Mouse (Mus musculus): ENCODE measurements around the gene Sbk3. TPM values are rescaled to one million over a fixed set of nuclear protein-coding genes. Genes with fewer than 3 reads are reported as not detected.

The Sbk3 gene
- total RNA-seq (2023) = not detected

DNA sequence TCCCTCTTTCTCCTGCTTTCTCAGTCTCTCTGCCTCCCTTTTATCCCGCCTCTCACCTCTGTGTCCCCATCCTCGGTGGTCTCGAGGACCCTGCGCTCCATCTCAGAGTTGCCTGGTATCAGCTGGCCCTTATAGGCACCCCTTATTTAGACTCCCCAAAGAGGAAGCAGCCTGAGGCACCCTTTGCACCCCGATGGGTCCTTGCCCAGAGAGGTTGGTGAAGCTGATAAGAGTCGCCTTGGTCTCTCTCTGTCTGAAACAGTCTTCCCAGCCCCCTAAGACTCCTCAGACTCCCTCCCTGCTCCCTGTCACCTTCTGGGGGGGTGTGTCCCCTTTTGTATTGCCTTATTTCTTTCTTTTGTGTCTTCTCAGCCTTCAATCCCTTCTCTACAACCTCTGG lies at the start of gene Sbk3:
Sbk3 (minus strand) TSS at position 101 of the 400 bp plus-strand sequence.

DNA sequence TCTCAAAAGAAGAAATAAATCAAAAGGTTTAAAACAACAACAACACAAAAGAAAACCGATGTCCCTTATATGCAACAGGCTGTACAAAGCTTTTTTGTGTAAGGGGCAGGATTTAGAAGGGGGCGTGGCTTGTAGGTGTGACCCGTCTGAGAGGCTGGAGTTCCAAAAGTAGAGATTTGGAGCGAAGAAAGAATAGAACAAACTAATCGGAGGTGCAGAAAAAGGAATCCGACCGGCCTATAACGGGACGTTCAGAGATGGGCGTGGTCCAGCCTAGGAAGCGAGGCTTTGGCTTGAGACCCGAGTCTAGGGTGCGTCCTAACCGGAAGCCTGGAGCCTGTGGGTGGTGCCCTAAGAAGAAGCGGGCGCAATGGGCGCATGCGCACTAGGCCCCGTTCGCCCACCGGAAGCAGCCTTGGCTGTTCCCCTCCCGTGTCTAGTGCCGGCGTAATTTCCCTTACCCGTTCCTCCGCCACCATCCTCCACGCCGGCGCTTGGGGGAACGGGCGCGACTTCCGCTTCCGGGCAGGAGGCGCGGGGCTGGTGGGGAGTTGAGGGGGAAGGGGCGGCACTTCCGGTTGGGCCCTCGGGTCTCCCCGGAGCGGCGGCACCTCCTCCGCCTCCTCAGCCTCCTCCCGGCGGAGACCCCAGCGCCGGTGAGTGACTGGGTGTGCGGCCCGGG lies 49.2 kb upstream of the Sbk3 start, which contains the start of the genes Zfp865 and Ccdc106:
Zfp865 (plus strand) TSS at position 377 of the 682 bp plus-strand sequence.
Ccdc106 (plus strand) TSS at position 554 of the 682 bp plus-strand sequence.

DNA sequence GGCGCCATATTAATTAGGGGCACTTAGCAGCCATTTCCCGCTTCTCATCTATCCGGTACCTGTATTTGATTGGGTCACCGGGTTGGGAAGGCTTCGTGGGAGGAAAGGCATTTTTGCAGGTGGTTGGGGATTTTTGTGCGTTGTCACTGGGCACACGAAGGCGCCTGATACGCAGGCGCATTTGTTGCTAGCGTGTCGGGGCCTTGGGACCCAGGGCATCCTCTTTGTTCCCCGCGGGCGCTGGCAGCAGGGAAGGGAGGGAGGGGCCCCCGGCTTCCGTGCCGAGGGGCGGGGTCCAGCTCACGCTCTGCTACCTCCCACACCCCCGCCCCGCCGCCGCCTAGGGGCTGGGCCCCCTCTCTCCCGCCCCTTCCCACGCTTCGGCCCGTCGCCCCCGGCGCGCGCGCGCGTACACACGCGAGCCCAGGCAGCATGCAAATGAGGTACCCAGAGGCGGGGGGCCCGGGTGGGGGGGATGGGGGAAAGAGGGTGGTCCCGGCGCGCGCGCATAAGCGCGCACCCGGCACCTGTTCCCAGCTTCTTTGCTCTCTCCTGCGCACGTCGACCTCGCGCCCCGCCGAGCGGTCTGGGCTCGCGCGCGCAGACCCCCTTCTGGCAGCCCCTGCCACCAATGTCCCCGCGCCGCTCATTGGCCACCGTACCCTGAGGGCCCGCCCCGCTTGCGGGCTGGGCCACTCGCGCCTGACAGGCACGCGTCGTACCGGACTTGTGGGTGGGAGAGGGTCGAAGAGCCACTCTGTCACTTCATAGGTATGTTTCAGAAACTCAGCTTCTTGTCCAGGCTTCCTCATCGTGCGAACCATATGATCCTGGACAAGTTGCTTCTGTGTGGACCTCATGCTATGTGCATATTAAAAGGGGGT lies 44.4 kb upstream of the Sbk3 start, which contains the start of gene Gm44973:
Gm44973 (plus strand) TSS at position 379 of the 884 bp plus-strand sequence.

DNA sequence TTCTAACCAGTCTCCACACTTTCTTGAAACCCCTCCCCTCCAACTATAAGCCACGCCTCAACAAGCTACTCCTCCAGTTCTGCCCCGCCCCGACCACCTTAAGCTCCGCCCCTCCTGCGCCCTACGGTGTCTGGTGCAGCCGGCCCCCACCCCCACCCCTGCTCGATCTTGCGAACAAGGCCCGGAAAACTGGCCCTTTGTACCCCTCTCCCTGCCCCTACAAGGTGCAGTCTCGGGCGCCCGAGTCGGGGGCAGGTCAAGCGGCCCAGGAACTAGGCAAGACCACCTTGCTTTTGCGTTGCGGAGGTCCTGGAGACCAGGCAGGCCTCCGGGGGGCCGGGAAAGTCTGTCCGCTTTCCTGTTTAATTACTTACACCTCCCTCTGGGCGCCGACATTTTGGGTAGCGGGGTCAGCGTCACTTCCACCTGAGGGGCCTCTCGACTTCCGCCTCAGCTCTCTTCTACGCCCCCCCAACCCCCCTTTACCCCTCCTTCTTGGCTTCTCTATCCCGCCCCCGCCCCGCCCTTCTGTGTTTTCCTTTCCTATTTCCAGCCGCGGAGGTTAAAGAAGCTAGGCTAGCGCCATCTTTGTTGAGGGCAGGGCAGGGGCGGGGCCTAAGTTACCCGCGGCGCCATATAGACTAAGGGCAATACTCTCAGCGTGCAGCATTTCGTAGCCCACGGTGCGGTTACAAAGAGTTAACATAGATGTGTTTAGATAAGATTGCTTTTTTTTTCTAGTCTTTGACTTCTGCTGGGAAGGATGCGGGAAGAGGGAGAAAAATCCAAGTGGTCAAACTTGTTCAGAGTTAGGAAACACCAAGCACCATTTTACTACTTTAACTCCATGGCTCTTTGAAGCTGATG lies 43.5 kb upstream of the Sbk3 start, which contains the start of the genes Zfp524 and Fiz1:
Zfp524 (plus strand) TSS at position 165 of the 867 bp plus-strand sequence.
Fiz1 (minus strand) TSS at position 447 of the 867 bp plus-strand sequence.

DNA sequence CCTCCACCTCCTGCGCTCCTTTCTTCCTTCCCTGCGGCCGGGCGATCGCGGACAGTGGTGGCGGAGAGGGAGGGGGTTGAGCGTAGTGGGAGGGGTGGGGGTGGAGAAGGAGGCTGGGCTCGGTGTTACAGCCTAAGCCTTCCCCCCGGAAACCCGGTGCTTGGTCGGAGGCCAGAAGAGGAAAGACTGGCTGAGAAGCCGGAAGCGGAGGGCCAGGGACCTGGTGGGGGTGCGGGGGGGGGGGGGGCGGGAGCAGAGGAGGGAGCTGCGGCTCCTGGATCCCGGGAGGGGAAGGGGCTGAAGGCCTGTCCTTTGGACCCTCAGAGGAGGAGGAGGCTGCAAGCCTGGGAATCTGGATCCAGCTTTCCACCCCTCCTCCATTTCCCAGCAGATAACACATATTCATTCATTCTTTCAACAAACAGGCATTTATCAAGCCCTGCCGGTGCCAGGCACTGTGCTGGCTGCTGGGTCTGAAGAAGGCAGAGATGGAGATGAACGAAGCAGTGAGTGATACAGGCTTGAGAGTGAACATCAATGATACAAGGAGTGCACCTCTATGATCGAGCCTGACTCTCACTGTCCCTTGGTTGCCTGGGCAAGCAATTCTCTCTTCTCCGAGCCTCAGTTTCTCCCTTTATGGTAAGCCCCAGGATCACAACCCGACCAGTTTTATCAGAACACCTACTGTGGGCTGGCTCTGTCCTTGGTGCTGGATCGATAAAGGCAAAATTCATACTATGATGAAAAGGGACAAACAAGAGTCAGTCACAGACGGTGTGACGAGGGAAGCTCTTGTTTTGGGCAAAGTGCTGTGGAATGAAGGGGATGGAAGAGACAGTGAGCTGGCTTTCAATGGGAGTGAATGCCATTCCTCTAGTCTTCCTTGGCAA lies 25.3 kb upstream of the Sbk3 start, which contains the start of gene Zfp579:
Zfp579 (minus strand) TSS at position 156 of the 893 bp plus-strand sequence.

DNA sequence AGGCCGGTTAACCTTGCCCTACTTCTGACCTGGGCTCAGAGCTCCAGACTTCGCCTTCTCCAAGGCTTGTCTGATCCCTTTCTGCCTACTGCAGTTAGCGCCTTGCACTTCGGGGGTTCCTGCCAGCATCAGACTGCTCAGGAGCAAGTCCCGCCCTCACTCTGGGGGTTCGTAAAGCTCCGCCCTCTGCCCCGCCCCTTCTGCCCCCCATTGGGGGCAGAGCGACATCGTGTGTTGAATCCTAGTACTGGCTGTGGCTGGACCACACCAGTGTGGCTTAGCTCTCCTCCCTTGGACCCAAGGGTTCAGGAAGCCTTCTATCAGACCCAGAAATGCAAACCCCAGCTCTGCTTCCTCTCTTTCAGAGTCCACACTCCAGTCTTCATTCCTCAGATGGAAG lies 6.7 kb downstream of the Sbk3 start, which contains the start of gene Sbk2:
Sbk2 (minus strand) TSS at position 135 of the 400 bp plus-strand sequence.

DNA sequence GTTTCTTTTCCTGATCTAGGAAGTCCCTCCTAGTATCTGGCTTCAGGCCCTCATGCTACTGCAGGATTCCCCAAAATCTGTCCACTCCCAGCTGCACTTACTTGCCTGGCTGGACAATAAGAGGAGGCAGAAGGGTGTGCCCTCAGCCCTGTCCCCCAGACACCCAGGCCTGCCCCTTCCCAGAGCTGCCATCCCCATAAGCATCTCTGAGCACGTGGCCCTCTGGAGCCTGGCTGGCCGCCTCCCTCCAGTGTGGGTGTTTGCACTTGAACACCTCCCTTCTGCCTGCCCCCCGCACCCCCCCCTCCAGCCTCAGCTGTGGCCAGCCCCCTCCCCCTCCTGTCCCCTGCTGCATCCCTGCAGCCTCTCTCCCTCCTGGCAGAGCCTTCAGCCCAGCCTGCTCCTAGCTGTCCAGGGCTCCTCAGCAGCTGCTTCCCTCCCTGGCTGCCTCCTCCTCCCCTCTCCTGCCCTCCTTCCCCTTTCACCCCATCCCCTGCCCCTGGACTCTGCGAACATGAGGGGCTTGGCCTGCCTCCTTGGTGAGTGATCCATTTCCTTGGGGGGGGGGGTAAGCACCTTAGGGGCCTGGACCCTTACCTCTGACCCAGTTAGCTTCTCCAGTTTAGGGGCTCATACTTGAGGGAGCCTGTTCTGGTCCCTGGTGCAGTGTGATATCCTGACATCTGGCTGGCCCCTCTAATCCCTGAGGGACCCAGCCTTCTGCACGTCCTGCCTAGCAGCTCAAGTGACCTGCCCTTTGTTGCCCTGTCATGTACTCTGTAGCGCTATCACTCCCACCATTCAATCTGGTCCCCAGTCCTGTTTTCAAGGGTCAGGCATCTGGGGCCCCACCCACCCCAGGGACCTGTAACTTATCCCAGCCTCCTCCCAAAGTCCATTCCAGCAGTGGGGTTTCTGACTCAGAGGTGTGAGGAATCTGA lies 45.3 kb downstream of the Sbk3 start, which contains the start of gene Ssc5d:
Ssc5d (plus strand) TSS at position 345 of the 941 bp plus-strand sequence.

DNA sequence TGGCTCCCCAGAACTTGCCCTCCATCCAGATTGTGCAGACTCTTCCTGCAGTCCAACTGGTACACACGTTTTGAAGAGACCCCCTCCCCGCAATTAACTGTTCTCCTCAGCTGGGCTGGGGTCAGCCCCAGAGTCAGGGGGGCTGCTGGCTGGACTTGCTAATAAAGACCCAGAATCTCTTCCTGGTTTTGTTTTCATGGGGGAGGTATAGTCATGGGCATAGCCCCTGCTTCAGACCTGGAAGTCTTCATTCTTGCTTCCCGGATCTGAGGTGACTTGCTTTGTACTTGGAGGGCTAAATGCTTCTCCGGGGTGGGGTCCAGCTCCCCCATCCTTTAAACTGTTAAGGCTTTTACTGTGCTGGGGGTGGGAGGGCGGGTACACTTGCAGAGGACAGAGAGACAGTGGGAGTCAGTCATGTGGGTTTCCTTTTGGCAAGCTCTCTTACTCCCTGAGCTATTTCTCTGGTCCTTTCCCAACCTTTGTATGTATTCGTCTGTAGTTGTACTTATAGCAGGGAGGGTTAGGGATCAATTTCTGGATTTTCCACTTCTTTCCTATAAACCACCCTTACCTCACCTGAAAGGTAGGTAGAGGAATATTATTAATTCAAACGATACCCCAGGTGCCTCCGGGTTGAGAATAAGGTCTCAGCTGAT lies 49.0 kb downstream of the Sbk3 start, which contains the start of gene Nat14:
Nat14 (plus strand) TSS at position 205 of the 659 bp plus-strand sequence.

Other genes with a start within 250 kb of the Sbk3 start
- 0.76 TPM for gene Tmem150b, start 245.9 kb downstream of the Sbk3 start, total RNA-seq (2023)
- 61.4 TPM for gene Kmt5c, start 231.1 kb downstream of the Sbk3 start, total RNA-seq (2023)
- 1.9 TPM for gene Cox6b2, start 218.1 kb downstream of the Sbk3 start, total RNA-seq (2023)
- gene Fam71e2, start 199.9 kb downstream of the Sbk3 start, total RNA-seq (2023) = not detected
- gene Il11, start 188.3 kb downstream of the Sbk3 start, total RNA-seq (2023) = not detected
- not detected for gene Tmem190, start 188.2 kb downstream of the Sbk3 start, total RNA-seq (2023)
- 1.7 TPM for gene Tmem238, start 181.5 kb downstream of the Sbk3 start, total RNA-seq (2023)
- gene Rpl28, start 178.3 kb downstream of the Sbk3 start, total RNA-seq (2023) = 1,948 TPM
- 177 TPM for gene Ube2s, start 158.6 kb downstream of the Sbk3 start, total RNA-seq (2023)
- gene Shisa7, start 126.5 kb downstream of the Sbk3 start, total RNA-seq (2023) = 0.44 TPM
- 5.8 TPM for gene Isoc2b, start 100.9 kb downstream of the Sbk3 start, total RNA-seq (2023)
- gene Isoc2a, start 94.0 kb downstream of the Sbk3 start, total RNA-seq (2023) = 9.6 TPM
- not detected for gene Gm36210, start 64.7 kb downstream of the Sbk3 start, total RNA-seq (2023)
- 42.6 TPM for gene Zfp628, start 56.0 kb downstream of the Sbk3 start, total RNA-seq (2023)
- 12.2 TPM for gene Nat14, start 49.1 kb downstream of the Sbk3 start, total RNA-seq (2023)
- gene Ssc5d, start 45.4 kb downstream of the Sbk3 start, total RNA-seq (2023) = 0.38 TPM
- gene Sbk2, start 6.8 kb downstream of the Sbk3 start, total RNA-seq (2023) = 0.23 TPM
- 28.5 TPM for gene Zfp579, start 25.0 kb upstream of the Sbk3 start, total RNA-seq (2023)
- gene Zfp524, start 43.2 kb upstream of the Sbk3 start, total RNA-seq (2023) = 10.3 TPM
- gene Fiz1, start 43.5 kb upstream of the Sbk3 start, total RNA-seq (2023) = 59.9 TPM
- not detected for gene Gm44973, start 44.3 kb upstream of the Sbk3 start, total RNA-seq (2023)
- gene Zfp865, start 49.2 kb upstream of the Sbk3 start, total RNA-seq (2023) = 59.4 TPM
- 0.23 TPM for gene Ccdc106, start 49.4 kb upstream of the Sbk3 start, total RNA-seq (2023)
- 1.7 TPM for gene 4632433K11Rik, start 63.0 kb upstream of the Sbk3 start, total RNA-seq (2023)
- 7.5 TPM for gene Zfp784, start 67.3 kb upstream of the Sbk3 start, total RNA-seq (2023)
- gene Zfp580, start 80.4 kb upstream of the Sbk3 start, total RNA-seq (2023) = 2.5 TPM
- gene U2af2, start 91.0 kb upstream of the Sbk3 start, total RNA-seq (2023) = 436 TPM
- gene Epn1, start 109.1 kb upstream of the Sbk3 start, total RNA-seq (2023) = 114 TPM
- gene Rfpl4, start 145.8 kb upstream of the Sbk3 start, total RNA-seq (2023) = not detected
- not detected for gene Rasl2-9, start 154.8 kb upstream of the Sbk3 start, total RNA-seq (2023)
- gene Vmn1r55, start 178.5 kb upstream of the Sbk3 start, total RNA-seq (2023) = not detected
- gene Vmn1r56, start 225.6 kb upstream of the Sbk3 start, total RNA-seq (2023) = not detected
- not detected for gene Vmn1r57, start 247.3 kb upstream of the Sbk3 start, total RNA-seq (2023)

All from CD4-positive naive resting alpha-beta T cell, adult 76 days (primary cell).